Mouse (Mus musculus) ES-E14 (cell line): ENCODE results near the gene Auh.

ENCODE experiments used
- MAFK ChIP-seq: IDR thresholded peaks from 2 replicates; pipeline ENCODE4 v1.6.1; 2014; ENCODE audit warnings: mild to moderate bottlenecking, low read depth, low read length, inconsistent platforms; ENCODE audit not compliant: insufficient read depth
- ZNF384 ChIP-seq: IDR thresholded peaks from 2 replicates; pipeline ENCODE4 v1.6.1; 2012; ENCODE audit warnings: low read depth, low read length, inconsistent platforms

GRCm38 (mm10) chr13:52880386-52880785 lies 49.1 kb downstream of the Auh start:
- TF ChIP-seq MAFK (no peak), ZNF384 (no peak)
